Mouse (Mus musculus) C2C12 (cell line): Measurements from ENCODE around the gene Rusc2. TPM values are rescaled to one million over a fixed set of nuclear protein-coding genes. Genes with fewer than 3 reads are reported as not detected.

Source experiments
- H3K27me3 ChIP-seq: one replicate; pipeline ENCODE4 v1.6.1; 2011; ENCODE audit not compliant: control insufficient read depth, insufficient read depth, insufficient read length
- H3K36me3 ChIP-seq: one replicate; pipeline ENCODE4 v1.6.1; 2011; ENCODE audit not compliant: control insufficient read depth, insufficient read depth
- H3K4me3 ChIP-seq: one replicate; pipeline ENCODE4 v1.5.1; 2011; ENCODE audit warnings: mild to moderate bottlenecking, control low read depth; ENCODE audit not compliant: poor library complexity, insufficient read depth, severe bottlenecking
- H3K79me2 ChIP-seq: one replicate; pipeline ENCODE4 v1.6.1; 2011; ENCODE audit not compliant: control insufficient read depth, insufficient read depth
- H3K79me3 ChIP-seq: one replicate; pipeline ENCODE4 v1.6.1; 2011; ENCODE audit warnings: low read depth, control low read depth
- H3ac ChIP-seq: one replicate; pipeline ENCODE3; 2011; ENCODE audit warnings: low read depth; ENCODE audit not compliant: control insufficient read depth, insufficient read length
- CEBPB ChIP-seq: IDR thresholded peaks from one replicate; pipeline ENCODE4 v1.6.1; 2011; ENCODE audit warnings: low read depth, mild to moderate bottlenecking, control low read depth, moderate library complexity
- CTCF ChIP-seq: IDR thresholded peaks from one replicate; pipeline ENCODE4 v1.5.1; 2011; ENCODE audit not compliant: control insufficient read depth, insufficient read depth, insufficient read length
- FOSL1 ChIP-seq: IDR thresholded peaks from one replicate; pipeline ENCODE4 v1.8.0; 2011; ENCODE audit warnings: mild to moderate bottlenecking, low read length; ENCODE audit not compliant: poor library complexity, insufficient read depth, severe bottlenecking
- MAX ChIP-seq: IDR thresholded peaks from one replicate; pipeline ENCODE4 v1.6.1; 2011; ENCODE audit warnings: mild to moderate bottlenecking, control low read depth
- MYOD1 ChIP-seq: IDR thresholded peaks from one replicate; pipeline ENCODE4 v1.6.1; 2011; ENCODE audit warnings: low read depth; ENCODE audit not compliant: control insufficient read depth, insufficient read length
- MYOG ChIP-seq: IDR thresholded peaks from one replicate; pipeline ENCODE4 v1.6.1; 2011; ENCODE audit not compliant: control insufficient read depth, insufficient read length; ENCODE audit errors: extremely low read depth
- USF1 ChIP-seq: IDR thresholded peaks from one replicate; pipeline ENCODE4 v1.6.1; 2011; ENCODE audit warnings: low read depth, mild to moderate bottlenecking, control low read depth, moderate library complexity
- polyA plus RNA-seq: library from polyadenylated mRNA; unstranded; fragments of >200 nt; fragmentation: generic; extraction: Trizol; gene quantifications from one replicate; pipeline ENCODE4 v1.2.1, GENCODE M21; 2012; ENCODE audit warnings: missing spikeins

Gene Rusc2
- polyA plus RNA-seq, 1 experiment = 18.8 TPM

- TF ChIP-seq MAX (no peak), MYOD1 (no peak), MYOG (no peak), CTCF (no peak), FOSL1 (no peak), USF1 (no peak), CEBPB (no peak)
- Histone ChIP-seq H3K4me3 (no peak overlapping the region), H3K79me3 (no peaks in the 10 kb centered on the region), H3K79me2 (peaks cover under 1% of the 10 kb centered on the region), H3K27me3 (no peaks in the 10 kb centered on the region), H3K36me3 (peaks cover 8% of the 10 kb centered on the region), H3ac (no peak overlapping the region)
Measured at GRCm38 (mm10) chr4:43415221-43416070, 33.7 kb downstream of the Rusc2 start.

DNA sequence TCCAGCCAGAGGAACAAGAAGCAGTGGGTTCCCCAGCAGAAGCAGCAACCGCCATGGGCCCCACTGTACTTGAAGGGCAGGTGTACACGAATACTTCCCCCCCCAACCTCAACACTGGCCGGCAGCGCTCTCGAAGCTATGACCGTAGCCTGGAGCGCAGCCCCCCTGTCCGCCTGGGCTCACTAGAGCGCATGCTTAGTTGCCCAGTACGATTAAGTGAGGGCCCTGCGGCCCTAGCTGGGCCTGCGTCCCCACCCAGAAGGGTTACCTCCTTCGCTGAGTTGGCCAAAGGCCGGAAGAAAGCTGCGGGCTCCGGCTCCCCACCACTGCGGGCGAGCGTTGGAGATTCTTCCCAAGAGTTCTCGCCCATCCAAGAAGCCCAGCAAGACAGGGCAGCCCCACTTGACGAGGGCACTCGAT is 34.3 kb downstream of the Rusc2 start:
- Histone ChIP-seq H3K27me3 (no peaks in the 10 kb centered on the region), H3K36me3 (peaks cover 8% of the 10 kb centered on the region), H3K79me2 (no peaks in the 10 kb centered on the region), H3K4me3 (no peak overlapping the region), H3K79me3 (no peaks in the 10 kb centered on the region), H3ac (no peak overlapping the region)
- TF ChIP-seq FOSL1 (no peak), CEBPB (no peak), CTCF (no peak), MYOG (no peak), MYOD1 (no peak), USF1 (no peak), MAX (no peak)

- Histone ChIP-seq H3K36me3 (peaks cover 15% of the 10 kb centered on the region), H3K27me3 (no peaks in the 10 kb centered on the region), H3K79me2 (no peaks in the 10 kb centered on the region), H3K4me3 (no peak overlapping the region), H3K79me3 (no peaks in the 10 kb centered on the region), H3ac (no peak overlapping the region)
- TF ChIP-seq CEBPB (no peak), CTCF (no peak), FOSL1 (no peak), USF1 (no peak), MYOG (no peak), MYOD1 (no peak), MAX (no peak)
Measured at GRCm38 (mm10) chr4:43417269-43418062, 35.7 kb downstream of the Rusc2 start.

DNA sequence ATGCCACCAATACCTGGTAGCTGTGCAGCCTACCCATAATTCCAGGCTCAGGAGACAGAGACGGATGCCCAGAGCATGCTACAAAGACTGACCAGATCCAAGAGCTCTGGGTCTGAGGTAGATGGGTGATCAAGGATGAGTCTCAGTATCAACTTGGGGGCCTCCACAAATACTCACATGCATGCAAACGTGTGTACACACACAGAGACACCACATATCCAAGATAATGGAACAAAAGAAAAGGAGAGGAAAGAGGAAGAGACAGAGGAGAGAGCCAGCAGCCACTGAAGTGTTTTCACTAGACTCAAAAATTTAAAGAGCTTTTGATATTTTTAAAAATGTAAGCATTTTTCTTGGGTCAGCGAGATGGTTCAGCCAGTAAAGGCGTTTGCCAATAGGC is 36.7 kb downstream of the Rusc2 start:
- Histone ChIP-seq H3K36me3 (peaks cover 24% of the 10 kb centered on the region), H3K27me3 (no peaks in the 10 kb centered on the region), H3ac (no peak overlapping the region), H3K79me2 (no peaks in the 10 kb centered on the region), H3K4me3 (no peak overlapping the region), H3K79me3 (no peaks in the 10 kb centered on the region)
- TF ChIP-seq MAX = no peak
- TF ChIP-seq MYOG = no peak
- no peak for TF ChIP-seq CTCF
- TF ChIP-seq CEBPB = no peak
- TF ChIP-seq MYOD1 = no peak
- no peak for TF ChIP-seq USF1
- no peak for TF ChIP-seq FOSL1

DNA sequence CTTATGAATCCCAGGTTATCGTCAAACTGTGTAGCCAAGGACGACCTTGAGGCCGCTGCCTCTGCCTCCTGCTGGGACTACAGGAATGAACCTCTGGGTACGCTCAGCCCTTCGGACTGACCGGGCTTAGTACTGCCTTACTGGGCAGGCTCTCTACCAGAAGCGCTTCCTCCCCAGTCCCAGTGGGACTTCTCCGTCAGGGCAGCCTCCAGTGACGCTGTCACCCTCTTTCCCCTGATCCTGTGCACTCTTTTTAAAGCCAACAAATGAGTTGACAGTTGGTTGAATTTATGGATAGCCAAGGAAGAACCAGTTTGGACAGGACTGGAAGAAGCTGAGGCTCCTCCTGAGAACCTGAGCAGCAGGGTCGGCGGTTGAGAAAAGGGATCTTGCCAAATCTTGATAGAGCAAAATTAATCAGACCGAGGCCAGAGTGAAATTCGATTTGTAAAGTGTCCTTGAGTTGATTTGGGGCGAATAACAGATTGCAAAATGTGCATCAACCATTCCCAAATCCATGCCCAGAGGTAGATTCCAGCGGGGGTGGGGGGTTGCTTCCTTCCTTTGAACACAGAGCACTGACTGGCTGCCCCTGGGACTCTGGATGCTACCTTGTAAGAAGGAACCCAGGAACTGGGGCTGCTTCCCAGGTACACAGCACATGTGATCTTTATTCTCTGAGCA is 37.3 kb downstream of the Rusc2 start:
- Histone ChIP-seq H3K79me3 (no peaks in the 10 kb centered on the region), H3K79me2 (no peaks in the 10 kb centered on the region), H3K36me3 (peaks cover 31% of the 10 kb centered on the region), H3K4me3 (no peak overlapping the region), H3ac (no peak overlapping the region), H3K27me3 (no peaks in the 10 kb centered on the region)
- TF ChIP-seq CTCF (no peak), USF1 (no peak), CEBPB (no peak), FOSL1 (no peak), MYOD1 (no peak), MAX (no peak), MYOG (no peak)
